Mouse (Mus musculus): ENCODE data around the gene Zfp667.

DNA sequence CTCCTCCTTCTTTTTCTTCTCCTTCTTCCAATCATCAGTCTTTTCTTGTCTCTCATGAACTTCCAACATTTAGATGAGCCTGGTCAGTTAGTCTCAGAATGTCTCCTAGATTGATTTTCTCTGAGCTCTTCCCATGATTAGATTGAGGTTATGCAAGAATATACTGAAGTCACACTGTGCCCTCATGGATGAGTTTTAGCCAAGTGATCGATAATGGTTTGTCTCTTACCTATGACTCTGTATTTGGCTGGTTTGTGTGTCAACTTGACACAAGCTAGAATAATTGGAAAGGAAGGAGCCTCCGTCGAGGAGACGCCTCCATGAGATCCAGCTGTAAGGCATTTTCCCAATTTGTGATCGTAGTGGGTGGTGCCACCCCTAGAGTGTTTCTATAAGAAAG, 31.9 kb upstream of the Zfp667 start:
- TF ChIP-seq CTCF (conservative IDR thresholded peaks at IDR 0.05; ENCODE audit: low read length) (no peak), NANOG (IDR thresholded peaks at IDR 0.05; ENCODE audit: borderline replicate concordance, low read length) (no peak), POU5F1 (IDR thresholded peaks at IDR 0.05; ENCODE audit: borderline replicate concordance, low read length) (no peak)

Data from E14TG2a.4 (cell line).